Mouse (Mus musculus) lung, adult 2 months (tissue): ENCODE measurements around the gene Nup62.

Source experiments
- CTCF ChIP-seq: fragments of 200-500 bp; IDR thresholded peaks from 2 replicates; pipeline ENCODE4 v1.5.1; 2011; ENCODE audit warnings: mild to moderate bottlenecking, low read length, control low read depth; ENCODE audit not compliant: insufficient read depth
- POLR2A ChIP-seq: fragments of 200-500 bp; IDR thresholded peaks from 2 replicates; pipeline ENCODE4 v1.6.1; 2011; ENCODE audit warnings: low read depth, mild to moderate bottlenecking, control low read depth, low read length, borderline replicate concordance; ENCODE audit errors: extremely low read depth

GRCm38 (mm10) chr7:44823409-44823808 lies 7.5 kb downstream of the Nup62 start:
- TF ChIP-seq POLR2A (no peak), CTCF (no peak)
